Mouse (Mus musculus) ES-Bruce4 (cell line): ENCODE results near the gene Cyp2j9. TPM values are rescaled to one million over a fixed set of nuclear protein-coding genes. Genes with fewer than 3 reads are reported as not detected.

Experiments used
- H3K27ac ChIP-seq: 2 replicates; pipeline ENCODE4 v1.5.1; 2012; ENCODE audit warnings: low read length, inconsistent platforms; ENCODE audit not compliant: insufficient read depth
- H3K27me3 ChIP-seq: 2 replicates; pipeline ENCODE4 v1.6.1; 2012; ENCODE audit warnings: mild to moderate bottlenecking, low read length, inconsistent platforms; ENCODE audit not compliant: control insufficient read depth, poor library complexity, insufficient read depth, severe bottlenecking
- H3K36me3 ChIP-seq: 2 replicates; pipeline ENCODE4 v1.6.1; 2012; ENCODE audit warnings: inconsistent platforms, mild to moderate bottlenecking, low read length, moderate library complexity; ENCODE audit not compliant: control insufficient read depth, poor library complexity, insufficient read depth, severe bottlenecking
- H3K4me1 ChIP-seq: one replicate; pipeline ENCODE4 v1.8.1; 2011; ENCODE audit warnings: low read length; ENCODE audit not compliant: control insufficient read depth, insufficient read depth
- H3K4me3 ChIP-seq: 2 replicates; pipeline ENCODE4 v1.5.1; 2011; ENCODE audit warnings: low read depth, mild to moderate bottlenecking, low read length
- H3K9ac ChIP-seq: 2 replicates; pipeline ENCODE4 v1.6.1; 2012; ENCODE audit warnings: low read depth, mild to moderate bottlenecking, inconsistent platforms; ENCODE audit not compliant: poor library complexity, severe bottlenecking
- H3K9me3 ChIP-seq: replicated peaks from 2 replicates; pipeline ENCODE4 v1.6.1; 2012; ENCODE audit warnings: mild to moderate bottlenecking, low read length, inconsistent platforms; ENCODE audit not compliant: control insufficient read depth, poor library complexity, insufficient read depth, severe bottlenecking
- CTCF ChIP-seq: IDR thresholded peaks from one replicate; pipeline ENCODE4 v1.8.1; 2011; ENCODE audit warnings: low read depth, low read length
- EP300 ChIP-seq: IDR thresholded peaks from 2 replicates; pipeline ENCODE4 v1.6.1; 2011; ENCODE audit warnings: low read depth, low read length; ENCODE audit not compliant: insufficient read depth
- POLR2A ChIP-seq: IDR thresholded peaks from one replicate; pipeline ENCODE4 v1.8.1; 2011; ENCODE audit warnings: low read length; ENCODE audit not compliant: insufficient read depth
- polyA plus RNA-seq: library from polyadenylated mRNA; stranded (reverse); fragments of >200 nt; gene quantifications from 2 replicates; pipeline ENCODE4 v1.2.4, GENCODE M21; 2011; ENCODE audit warnings: low read depth; ENCODE audit not compliant: missing spikeins, insufficient read depth, insufficient read length

Cyp2j9 gene
- polyA plus RNA-seq, 1 experiment = 1.6 TPM

DNA sequence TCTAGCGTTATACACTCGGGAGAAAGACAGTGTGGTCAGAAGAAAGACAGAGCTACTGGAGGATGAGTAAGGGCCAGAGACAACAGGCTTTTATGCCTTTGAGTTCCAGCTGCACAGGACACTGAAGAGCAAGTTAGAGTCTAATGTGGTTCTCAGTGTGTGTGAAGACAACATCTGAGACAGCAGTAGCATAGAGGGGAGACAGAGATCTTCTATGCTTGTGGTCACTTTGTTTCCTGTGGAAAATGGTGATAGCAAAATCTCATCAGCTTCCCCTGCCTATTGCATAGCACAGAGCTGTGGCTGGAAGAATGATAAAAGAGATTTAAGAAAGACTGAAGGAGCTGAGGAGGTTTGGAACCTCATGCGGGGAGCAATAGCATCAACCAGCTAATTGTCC lies 39.8 kb downstream of the Cyp2j9 start:
- no peaks in the 10 kb centered on the region for H3K36me3 ChIP-seq
- no peak overlapping the region for H3K9ac ChIP-seq
- no peak overlapping the region for H3K27ac ChIP-seq
- no peak overlapping the region for H3K4me3 ChIP-seq
- H3K4me1 ChIP-seq = no peaks in the 10 kb centered on the region
- no peak for TF ChIP-seq POLR2A
- no peak for TF ChIP-seq CTCF
- TF ChIP-seq EP300 = no peak
- no peaks in the 10 kb centered on the region for H3K9me3 ChIP-seq
- H3K27me3 ChIP-seq = no peaks in the 10 kb centered on the region

DNA sequence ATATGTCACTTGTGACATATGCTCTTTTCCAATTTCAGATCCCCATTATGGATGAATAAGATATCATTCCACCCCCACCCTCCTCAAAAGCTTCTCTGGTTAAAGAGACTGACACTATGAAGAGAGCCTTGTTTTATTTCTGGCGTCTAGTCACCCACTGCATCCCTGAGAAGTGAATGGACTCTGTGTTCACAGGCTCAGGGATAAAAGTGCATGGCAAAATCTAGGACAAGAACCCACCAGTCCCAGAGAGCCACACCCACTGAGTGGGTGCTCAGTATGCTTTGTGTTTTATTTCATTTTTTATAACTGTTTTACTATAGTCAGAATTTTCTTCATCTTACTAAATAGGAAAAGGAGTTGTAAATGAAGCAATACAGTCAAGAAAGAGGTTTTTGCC lies 45.4 kb downstream of the Cyp2j9 start:
- H3K4me1 ChIP-seq = no peaks in the 10 kb centered on the region
- no peak overlapping the region for H3K4me3 ChIP-seq
- H3K27me3 ChIP-seq = no peaks in the 10 kb centered on the region
- no peak overlapping the region for H3K27ac ChIP-seq
- TF ChIP-seq CTCF = no peak
- no peak for TF ChIP-seq POLR2A
- no peak for TF ChIP-seq EP300
- no peak overlapping the region for H3K9ac ChIP-seq
- H3K36me3 ChIP-seq = no peaks in the 10 kb centered on the region
- no peaks in the 10 kb centered on the region for H3K9me3 ChIP-seq

DNA sequence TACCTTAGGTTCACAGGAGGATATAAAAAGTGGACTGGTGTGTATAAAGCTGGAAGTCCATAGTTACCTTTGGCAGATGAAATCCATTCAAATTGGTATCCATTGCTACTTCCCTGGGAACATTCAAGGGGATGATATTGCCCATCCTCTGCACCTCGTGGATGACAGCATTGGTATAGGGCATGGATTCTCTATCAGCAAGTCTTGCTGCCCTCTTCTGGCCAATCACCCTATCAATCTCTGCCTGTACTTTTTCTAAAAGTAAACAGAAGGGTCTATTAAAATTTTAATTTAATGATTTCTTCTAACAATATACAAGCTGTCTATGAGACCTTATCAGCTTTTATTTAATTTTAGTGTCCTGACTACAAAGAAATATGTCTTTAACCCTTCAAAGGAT lies 65.6 kb downstream of the Cyp2j9 start:
- no peaks in the 10 kb centered on the region for H3K4me1 ChIP-seq
- no peaks in the 10 kb centered on the region for H3K9me3 ChIP-seq
- no peak overlapping the region for H3K4me3 ChIP-seq
- no peaks in the 10 kb centered on the region for H3K27me3 ChIP-seq
- H3K27ac ChIP-seq = no peak overlapping the region
- no peak for TF ChIP-seq EP300
- TF ChIP-seq CTCF = no peak
- TF ChIP-seq POLR2A = no peak
- H3K9ac ChIP-seq = no peak overlapping the region
- H3K36me3 ChIP-seq = no peaks in the 10 kb centered on the region

DNA sequence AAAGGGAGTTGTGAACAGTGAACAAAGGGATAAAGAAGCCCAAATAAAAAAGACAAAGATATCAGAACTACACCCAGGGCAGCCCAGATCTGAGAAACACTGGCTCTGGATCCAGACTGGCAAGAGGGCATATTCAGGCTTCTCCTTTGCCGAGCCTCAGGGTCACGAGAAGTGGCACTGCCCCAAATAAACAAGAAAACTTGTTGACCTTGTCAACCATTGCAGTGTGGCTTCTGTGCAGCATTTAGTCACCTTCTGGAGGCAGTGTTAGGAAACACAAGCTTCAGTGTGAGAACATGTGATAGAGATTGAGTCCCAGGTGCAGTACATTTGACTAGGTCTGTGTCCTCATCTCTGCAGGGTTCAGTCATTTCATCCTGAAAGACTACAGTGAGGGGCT lies 69.1 kb downstream of the Cyp2j9 start:
- Histone ChIP-seq H3K9ac (no peak overlapping the region), H3K27ac (no peak overlapping the region), H3K9me3 (no peaks in the 10 kb centered on the region), H3K27me3 (no peaks in the 10 kb centered on the region), H3K36me3 (no peaks in the 10 kb centered on the region), H3K4me3 (no peak overlapping the region), H3K4me1 (no peaks in the 10 kb centered on the region)
- TF ChIP-seq CTCF = no peak
- TF ChIP-seq EP300 = no peak
- no peak for TF ChIP-seq POLR2A

Other genes starting within 250 kb of the Cyp2j9 start
- gene Cyp2j11, start 242.9 kb downstream of the Cyp2j9 start, polyA plus RNA-seq = not detected in 2 replicates
- gene Cyp2j8, start 84.2 kb downstream of the Cyp2j9 start, polyA plus RNA-seq = not detected in 2 replicates
- 0.26 and 0.58 TPM in 2 replicates for gene Cyp2j6, start 37.9 kb downstream of the Cyp2j9 start, polyA plus RNA-seq
- gene Cyp2j5, start 72.6 kb upstream of the Cyp2j9 start, polyA plus RNA-seq = not detected in 2 replicates
- gene Gm12695, start 193.6 kb upstream of the Cyp2j9 start, polyA plus RNA-seq = not detected in 2 replicates